In genomic region chr10:17869822-17870662, GRCm38 (mm10) we compare ENCODE assay signal across 8 mouse cellular contexts.
DNase-seq lines count a peak whose midpoint lies in the region; ATAC-seq and TF ChIP-seq lines count a peak whose summit lies in the region.

No protein-coding gene starts in this region.

- TF ChIP-seq EP300 in heart, adult 2 months (IDR thresholded peaks at IDR 0.05; ENCODE audit: insufficient read depth, low read depth, low read length) = peak; percentile 97

- H3K36me3 ChIP-seq in embryonic facial prominence, embryonic 11.5 days (replicated peaks; ENCODE audit: control insufficient read depth, insufficient read depth, low read depth, low read length) = no peaks in the 10 kb centered on the region
- no peaks in the 10 kb centered on the region for H3K36me3 ChIP-seq in heart, adult 2 months (ENCODE audit: control insufficient read depth, insufficient read depth, low read length)
- H3K36me3 ChIP-seq in limb, embryonic 12.5 days = no peaks in the 10 kb centered on the region
- no peaks in the 10 kb centered on the region for H3K36me3 ChIP-seq in midbrain, postnatal 0 days (ENCODE audit: insufficient read depth, low read length)
- no peaks in the 10 kb centered on the region for H3K36me3 ChIP-seq in splenic B cell, adult 2 months (ENCODE audit: control insufficient read depth, insufficient read depth, low read length, poor library complexity, severe bottlenecking)

- H3K27ac ChIP-seq in embryonic facial prominence, embryonic 11.5 days (replicated peaks; ENCODE audit: low read depth, low read length) = no peak overlapping the region
- H3K27ac ChIP-seq in heart, adult 2 months = no peak overlapping the region; the same call in 1 of the 2 replicates
- no peak overlapping the region for H3K27ac ChIP-seq in limb, embryonic 12.5 days
- H3K27ac ChIP-seq in midbrain, postnatal 0 days (ENCODE audit: low read depth, low read length) = no peak overlapping the region

- H3K4me3 ChIP-seq in embryonic facial prominence, embryonic 11.5 days (ENCODE audit: low read depth, low read length) = no peak overlapping the region
- H3K4me3 ChIP-seq in heart, adult 2 months = no peak overlapping the region
- H3K4me3 ChIP-seq in limb, embryonic 12.5 days (replicated peaks) = no peak overlapping the region
- no peak overlapping the region for H3K4me3 ChIP-seq in midbrain, postnatal 0 days (ENCODE audit: low read depth, low read length)

- peak; percentile 95 for TF ChIP-seq CTCF in heart, adult 2 months (IDR thresholded peaks at IDR 0.05)
- TF ChIP-seq CTCF in midbrain, postnatal 0 days (IDR thresholded peaks at IDR 0.05) = peak; percentile 92

- H3K9ac ChIP-seq in embryonic facial prominence, embryonic 11.5 days (replicated peaks; ENCODE audit: low read length) = no peak overlapping the region
- H3K9ac ChIP-seq in heart, adult 2 months (ENCODE audit: low read depth, low read length) = no peak overlapping the region
- H3K9ac ChIP-seq in limb, embryonic 12.5 days (replicated peaks) = no peak overlapping the region
- no peak overlapping the region for H3K9ac ChIP-seq in midbrain, postnatal 0 days (replicated peaks; ENCODE audit: low read length, poor library complexity, severe bottlenecking)

- ATAC-seq in embryonic facial prominence, embryonic 11.5 days (replicated peaks; ENCODE audit: insufficient number of reproducible peaks, low FRiP score, low TSS enrichment, low read depth) = peak; percentile 93
- peak; percentile 76; the same call in 1 of the 2 replicates for ATAC-seq in limb, embryonic 12.5 days (ENCODE audit: insufficient number of reproducible peaks, insufficient read depth, low FRiP score, low TSS enrichment, low read depth)
- peak; percentile 85 for ATAC-seq in midbrain, postnatal 0 days (ENCODE audit: low FRiP score)

- WGBS in embryonic facial prominence, embryonic 11.5 days = 20% methylated on average over 5 of the region's 5 CpGs
- WGBS in heart, adult 2 months = 38% methylated on average over 5 of the region's 5 CpGs
- WGBS in limb, embryonic 12.5 days = 36% methylated on average over 5 of the region's 5 CpGs
- 25% methylated on average over 5 of the region's 5 CpGs for WGBS in midbrain, postnatal 0 days

- H3K79me2 ChIP-seq in heart, adult 2 months (replicated peaks; ENCODE audit: control insufficient read depth, insufficient read depth, low read length) = no peaks in the 10 kb centered on the region

- intact Hi-C loops in heart, adult 2 months (cut with DNase I) = loop anchor here (1.0 to 5.0 kb wide), 3 partner anchors 74 to 327 kb away; partner anchors contain the start of gene Txlnb

- no peaks in the 10 kb centered on the region for H3K4me1 ChIP-seq in embryonic facial prominence, embryonic 11.5 days (ENCODE audit: control insufficient read depth, insufficient read depth, low read length)
- peaks cover 2% of the 10 kb centered on the region; the same call in 1 of the 2 replicates for H3K4me1 ChIP-seq in heart, adult 2 months (ENCODE audit: control insufficient read depth, insufficient read depth, low read length)
- 0 out of 2 replicates have a peak, but pooled peaks cover 8% of the 10 kb centered on the region for H3K4me1 ChIP-seq in limb, embryonic 12.5 days (replicated peaks)
- H3K4me1 ChIP-seq in midbrain, postnatal 0 days (ENCODE audit: insufficient read depth, low read length) = no peaks in the 10 kb centered on the region

- H3K9me3 ChIP-seq in embryonic facial prominence, embryonic 11.5 days (replicated peaks; ENCODE audit: control insufficient read depth, low read length) = no peaks in the 10 kb centered on the region
- no peaks in the 10 kb centered on the region for H3K9me3 ChIP-seq in limb, embryonic 12.5 days
- H3K9me3 ChIP-seq in midbrain, postnatal 0 days (ENCODE audit: low read length) = no peaks in the 10 kb centered on the region

- TF ChIP-seq POLR2A in heart, adult 2 months (IDR thresholded peaks at IDR 0.05; ENCODE audit: insufficient read depth, low read depth, low read length) = 0 out of 2 replicates have a peak, but pooled peaks have one; percentile 21

- H3K4me2 ChIP-seq in embryonic facial prominence, embryonic 11.5 days (ENCODE audit: low read depth, low read length) = no peak overlapping the region
- H3K4me2 ChIP-seq in limb, embryonic 12.5 days = no peak overlapping the region
- H3K4me2 ChIP-seq in midbrain, postnatal 0 days (ENCODE audit: low read depth, low read length, poor library complexity, severe bottlenecking) = no peak overlapping the region

- DNase-seq in urinary bladder, adult 18-20 months (ENCODE audit: low spot score in 2 of 2) = peak; percentile 29 to 50
- DNase-seq in urinary bladder, postnatal 10 days (ENCODE audit: low spot score) = no peak
- peak; percentile 78 for DNase-seq in embryonic facial prominence, embryonic 11.5 days (ENCODE audit: low spot score)
- DNase-seq in heart, adult 2 months = peak; percentile 58 to 71
- DNase-seq in kidney, adult 8-10 months = peak; percentile 38 to 69
- DNase-seq in midbrain, postnatal 0 days (ENCODE audit: low spot score) = peak; percentile 87
- DNase-seq in splenic B cell, adult 2 months (ENCODE audit: low read depth, low spot score) = peak; percentile 65

- H3K27me3 ChIP-seq in embryonic facial prominence, embryonic 11.5 days (ENCODE audit: control insufficient read depth, insufficient read depth, low read length) = no peaks in the 10 kb centered on the region
- H3K27me3 ChIP-seq in heart, adult 2 months (ENCODE audit: control insufficient read depth, insufficient read depth, low read length) = no peaks in the 10 kb centered on the region
- H3K27me3 ChIP-seq in limb, embryonic 12.5 days = no peaks in the 10 kb centered on the region
- no peaks in the 10 kb centered on the region for H3K27me3 ChIP-seq in midbrain, postnatal 0 days (ENCODE audit: insufficient read depth, low read length)
- H3K27me3 ChIP-seq in splenic B cell, adult 2 months (ENCODE audit: control insufficient read depth, insufficient read depth, low read length, poor library complexity, severe bottlenecking) = no peaks in the 10 kb centered on the region
